Mouse (Mus musculus) spleen, adult 2 months (tissue): ENCODE data around the gene Usp40. TPM values are rescaled to one million over a fixed set of nuclear protein-coding genes. Genes with fewer than 3 reads are reported as not detected.

Experiments
- DNase-seq, 2 experiments: peaks; one replicate each; pipeline versions ENCODE4 v3.0.0 to v3.0.0-alpha.2; 2012 to 2021; ENCODE audit warnings: low spot score in 2 of 2, low read depth in 1 of 2
- H3K27ac ChIP-seq: fragments of 200-500 bp; 2 replicates; pipeline ENCODE4 v1.5.1; 2012; ENCODE audit warnings: low read length, inconsistent platforms; ENCODE audit not compliant: insufficient read depth
- H3K27me3 ChIP-seq: fragments of 200-500 bp; 2 replicates; pipeline ENCODE4 v1.6.1; 2012; ENCODE audit warnings: mild to moderate bottlenecking, moderate library complexity, low read length, inconsistent platforms; ENCODE audit not compliant: control insufficient read depth, insufficient read depth
- H3K36me3 ChIP-seq: fragments of 200-500 bp; 2 replicates; pipeline ENCODE4 v1.6.1; 2012; ENCODE audit warnings: mild to moderate bottlenecking, low read length, inconsistent platforms; ENCODE audit not compliant: control insufficient read depth, insufficient read depth
- H3K4me1 ChIP-seq: fragments of 200-500 bp; 2 replicates; pipeline ENCODE4 v1.6.1; 2011; ENCODE audit warnings: inconsistent platforms; ENCODE audit not compliant: control insufficient read depth, insufficient read depth, insufficient read length
- H3K4me3 ChIP-seq: fragments of 200-500 bp; 2 replicates; pipeline ENCODE4 v1.5.1; 2011; ENCODE audit warnings: mild to moderate bottlenecking, inconsistent platforms; ENCODE audit not compliant: insufficient read depth, insufficient read length; ENCODE audit errors: extremely low read depth
- CTCF ChIP-seq: fragments of 200-500 bp; IDR thresholded peaks from 2 replicates; pipeline ENCODE4 v1.5.1; 2011; ENCODE audit warnings: mild to moderate bottlenecking, inconsistent platforms; ENCODE audit not compliant: insufficient read depth, insufficient read length, insufficient replicate concordance; ENCODE audit errors: extremely low read depth
- POLR2A ChIP-seq: fragments of 200-500 bp; IDR thresholded peaks from 2 replicates; pipeline ENCODE4 v1.6.1; 2011; ENCODE audit warnings: low read depth, low read length, inconsistent platforms
- WGBS: fragments of 180-500 bp; shearing (Covaris S2); methylation state at CpG from one replicate; pipeline ENCODE4 v1.1.7; 2018; 5-methylcytosine and 5-hydroxymethylcytosine counted together
- polyA plus RNA-seq: library from polyadenylated mRNA; depleted of rRNA; stranded (reverse); fragments of >200 nt; gene quantifications from 2 replicates; pipeline ENCODE4 v1.2.3, GENCODE M21; 2012

Gene Usp40
- polyA plus RNA-seq, 1 experiment, result 3.3 TPM

DNA sequence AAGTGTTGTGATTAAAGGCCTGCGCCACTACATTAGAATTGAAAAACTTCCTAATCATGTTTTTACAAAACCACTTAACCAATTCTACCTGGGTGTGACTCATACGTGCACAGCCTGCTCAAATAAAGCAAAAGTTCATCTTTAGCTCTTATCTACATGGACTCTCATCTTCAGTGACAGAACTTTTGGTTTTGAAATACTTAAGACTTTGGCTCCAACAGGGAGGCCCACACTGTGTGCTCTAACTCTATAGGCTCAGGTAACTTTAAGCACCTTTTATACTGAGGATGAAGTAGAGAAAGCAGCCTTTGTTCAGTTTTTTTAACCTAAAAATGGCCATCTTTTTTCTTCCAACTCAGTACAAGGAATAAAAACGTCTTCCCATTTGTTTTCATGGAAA lies 55.3 kb downstream of the Usp40 start:
- Histone ChIP-seq H3K4me3 (no peak overlapping the region), H3K27me3 (no peaks in the 10 kb centered on the region), H3K4me1 (no peaks in the 10 kb centered on the region), H3K27ac (no peak overlapping the region), H3K36me3 (peaks cover 13% of the 10 kb centered on the region; the same call in 1 of the 2 replicates)
- TF ChIP-seq CTCF, result no peak
- 84% methylated on average over 3 of the region's 3 CpGs for WGBS
- DNase-seq, result no peak

DNA sequence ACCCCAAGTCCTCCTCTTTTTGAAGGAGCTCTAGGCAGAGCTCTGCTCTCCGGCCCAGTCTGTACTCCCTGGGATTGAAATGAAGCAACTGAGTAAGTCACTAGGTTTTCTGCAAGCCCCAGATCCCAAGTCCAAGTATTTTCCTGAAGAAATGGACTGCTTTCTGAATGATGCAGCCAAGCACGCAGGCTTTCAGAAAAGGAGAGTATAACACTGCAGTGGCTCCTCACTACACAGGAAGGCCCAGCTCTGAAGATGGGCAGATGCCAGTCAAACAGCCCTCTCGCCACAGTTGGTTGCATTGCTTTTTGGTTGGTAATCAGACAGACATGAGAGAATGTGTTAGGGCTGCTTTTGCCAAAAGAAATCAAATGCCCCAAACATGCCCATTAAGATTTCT lies 56.7 kb downstream of the Usp40 start:
- Histone ChIP-seq H3K27me3 (no peaks in the 10 kb centered on the region), H3K4me1 (no peaks in the 10 kb centered on the region), H3K4me3 (no peak overlapping the region), H3K27ac (no peak overlapping the region), H3K36me3 (peaks cover 14% of the 10 kb centered on the region; the same call in 1 of the 2 replicates)
- 96% methylated on average over 3 of the region's 3 CpGs for WGBS
- no peak for DNase-seq
- no peak for TF ChIP-seq POLR2A
- TF ChIP-seq CTCF, result no peak

DNA sequence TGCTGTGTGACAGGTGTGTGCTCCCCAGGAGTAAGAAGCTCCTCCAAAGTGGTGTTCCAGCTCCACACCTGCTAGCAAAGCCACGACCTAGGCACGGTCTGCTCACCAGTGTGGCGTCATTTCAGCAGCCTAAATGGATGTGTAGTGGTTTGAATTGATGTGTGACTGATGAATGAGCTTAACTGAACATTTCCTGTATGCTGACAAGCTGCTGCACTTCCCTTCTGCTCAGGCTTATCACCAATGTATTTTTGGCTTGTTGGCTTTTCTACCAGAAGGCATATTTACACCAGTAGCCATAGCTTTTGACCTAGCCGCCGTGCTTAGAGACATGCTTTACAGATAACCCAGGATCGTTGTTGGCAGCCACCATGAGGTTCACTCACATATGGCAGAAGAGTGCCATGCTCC lies 60.7 kb downstream of the Usp40 start:
- TF ChIP-seq CTCF (no peak), POLR2A (no peak)
- H3K27me3 ChIP-seq, result no peaks in the 10 kb centered on the region
- no peak overlapping the region for H3K27ac ChIP-seq
- H3K4me3 ChIP-seq, result no peak overlapping the region
- no peak for DNase-seq
- H3K36me3 ChIP-seq, result peaks cover 37% of the 10 kb centered on the region
- H3K4me1 ChIP-seq, result no peaks in the 10 kb centered on the region
- WGBS, result 27% methylated on average over 6 of the region's 6 CpGs

DNA sequence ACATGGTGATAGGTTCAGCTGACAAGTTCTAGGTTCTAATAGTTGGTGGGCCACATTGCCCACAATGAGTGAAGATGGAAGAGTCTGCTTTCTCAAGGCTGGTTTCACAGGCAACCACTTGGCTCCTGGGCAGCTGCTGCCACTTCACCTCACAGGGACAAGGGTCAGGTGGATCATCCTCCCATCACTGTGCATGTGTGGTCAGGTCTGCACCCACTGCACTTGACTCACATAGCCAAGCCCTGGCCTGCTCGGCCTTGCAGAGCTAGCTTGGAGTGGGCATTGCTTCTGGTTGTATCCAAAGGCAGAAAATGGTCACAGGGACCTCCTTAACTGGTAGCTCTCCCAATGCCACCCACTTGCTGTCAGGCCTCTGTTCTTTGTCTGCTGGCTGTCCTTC lies 66.6 kb downstream of the Usp40 start:
- TF ChIP-seq CTCF (no peak), POLR2A (no peak)
- no peak for DNase-seq
- Histone ChIP-seq H3K36me3 (peaks cover 68% of the 10 kb centered on the region), H3K4me3 (no peak overlapping the region), H3K27ac (no peak overlapping the region), H3K4me1 (no peaks in the 10 kb centered on the region), H3K27me3 (no peaks in the 10 kb centered on the region)
- 88% methylated on average over 1 of the region's 1 CpGs for WGBS

DNA sequence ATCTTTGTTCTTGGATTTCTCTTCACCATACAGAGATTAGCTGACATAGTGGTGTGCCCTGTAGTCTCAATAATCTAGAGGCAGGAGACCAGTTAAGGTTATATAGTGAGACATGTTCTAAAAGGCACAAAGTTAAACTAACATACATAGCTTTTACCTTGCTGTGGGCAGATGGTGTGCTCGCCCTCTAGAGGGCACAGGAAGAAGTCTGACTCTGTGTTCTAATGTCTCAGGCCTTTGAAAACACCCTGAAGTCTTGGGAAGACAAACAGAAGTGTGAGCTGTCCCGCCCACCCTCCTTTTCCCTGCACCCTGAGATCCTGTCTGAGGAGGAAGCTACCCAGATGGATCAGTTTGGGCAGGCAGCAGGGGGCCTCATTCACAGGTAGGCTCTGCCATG lies 71.8 kb downstream of the Usp40 start:
- Histone ChIP-seq H3K4me1 (peaks cover 3% of the 10 kb centered on the region; the same call in 1 of the 2 replicates), H3K27me3 (no peaks in the 10 kb centered on the region), H3K36me3 (peaks cover 57% of the 10 kb centered on the region), H3K4me3 (no peak overlapping the region), H3K27ac (no peak overlapping the region)
- 60% methylated on average over 2 of the region's 2 CpGs for WGBS
- no peak for DNase-seq
- TF ChIP-seq CTCF (peak; percentile 26; the same call in 1 of the 2 replicates), POLR2A (no peak)

DNA sequence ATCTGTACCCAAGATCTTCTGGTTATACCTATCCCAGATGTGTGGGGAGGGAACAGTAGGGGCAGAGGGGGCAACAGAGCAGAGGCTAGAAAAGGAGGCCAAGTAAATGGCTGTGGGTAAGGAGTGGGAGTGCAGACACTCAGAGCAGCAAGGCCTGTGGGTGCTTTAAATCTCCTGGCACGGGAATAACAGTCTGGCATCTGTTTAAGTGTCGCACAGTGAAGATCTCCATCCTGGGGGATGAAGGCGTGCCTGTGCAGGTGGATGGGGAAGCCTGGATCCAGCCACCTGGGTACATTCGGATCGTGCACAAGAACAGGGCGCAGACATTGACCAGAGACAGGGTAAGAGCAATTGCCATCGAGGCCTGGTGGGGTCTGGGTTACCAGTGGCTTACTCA lies 72.3 kb downstream of the Usp40 start:
- Histone ChIP-seq H3K36me3 (peaks cover 56% of the 10 kb centered on the region), H3K4me1 (peaks cover 3% of the 10 kb centered on the region; the same call in 1 of the 2 replicates), H3K4me3 (no peak overlapping the region), H3K27me3 (no peaks in the 10 kb centered on the region), H3K27ac (no peak overlapping the region)
- DNase-seq, result no peak
- TF ChIP-seq CTCF (no peak), POLR2A (no peak)
- WGBS, result 90% methylated on average over 7 of the region's 7 CpGs

DNA sequence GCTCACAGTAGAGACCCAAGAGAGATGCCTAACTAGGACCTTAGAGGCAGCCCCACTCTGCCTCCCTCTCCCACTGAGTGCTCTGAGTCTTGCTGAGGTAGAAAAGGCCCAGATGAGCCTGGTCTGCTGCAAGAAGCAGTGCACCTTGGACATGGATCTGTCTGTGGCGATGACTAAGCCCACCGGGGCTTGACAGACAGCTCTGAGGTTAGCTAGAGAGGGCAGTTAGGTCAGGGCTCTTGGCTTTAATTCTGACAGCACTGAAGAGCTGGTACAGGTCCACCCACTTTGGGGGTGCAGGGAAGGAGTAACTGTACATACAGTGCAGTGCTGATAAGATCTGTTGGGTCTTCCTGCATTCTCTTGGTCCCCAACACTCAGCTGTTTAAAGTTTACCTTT lies 72.8 kb downstream of the Usp40 start:
- WGBS, result 47% methylated on average over 2 of the region's 2 CpGs
- H3K4me3 ChIP-seq, result no peak overlapping the region
- H3K36me3 ChIP-seq, result peaks cover 58% of the 10 kb centered on the region
- H3K27me3 ChIP-seq, result no peaks in the 10 kb centered on the region
- TF ChIP-seq POLR2A (no peak), CTCF (no peak)
- DNase-seq, result no peak
- H3K4me1 ChIP-seq, result peaks cover 3% of the 10 kb centered on the region; the same call in 1 of the 2 replicates
- no peak overlapping the region for H3K27ac ChIP-seq
